Comparison of ENCODE assay signal across 10 mouse cellular contexts in the genomic region with DNA sequence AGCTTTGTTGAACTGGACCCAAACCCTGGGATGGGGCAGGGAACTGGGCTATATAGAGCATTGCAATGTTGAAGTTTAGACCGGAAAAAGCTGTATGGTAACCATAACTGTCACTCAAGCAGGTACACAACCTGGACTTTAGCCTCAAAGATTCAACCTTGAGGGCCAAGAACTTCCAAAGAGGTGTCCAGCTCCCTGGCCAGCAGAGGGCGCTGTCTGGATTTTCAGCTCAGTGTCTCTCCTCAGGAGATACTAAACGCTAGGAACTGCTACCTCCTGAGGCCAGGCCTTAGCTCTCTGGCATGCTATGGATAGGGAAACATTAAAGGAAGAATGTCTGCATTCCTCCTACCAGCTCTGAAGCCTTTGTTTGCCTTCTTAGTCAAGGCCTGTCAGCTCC.
DNase-seq lines count a peak whose midpoint lies in the region; ATAC-seq lines count a peak whose summit lies in the region.
"Had no signal": no experiment of that assay in that cellular context is flagged by ENCODE, and none has a peak within 500 bp of the region (broad histone marks: within the 10 kb centered on the region; RNA-seq: fewer than 3 reads in every experiment).

No protein-coding gene starts in this region.

- no peak overlapping the region for H3K9ac ChIP-seq in hindbrain, embryonic 13.5 days
- H3K9ac ChIP-seq: hindbrain, embryonic 15.5 days; midbrain, embryonic 12.5 days had no signal

- H3K4me2 ChIP-seq in hindbrain, embryonic 13.5 days, result no peak overlapping the region
- H3K4me2 ChIP-seq: hindbrain, embryonic 15.5 days; midbrain, embryonic 12.5 days had no signal

- no peaks in the 10 kb centered on the region for H3K9me3 ChIP-seq in hindbrain, embryonic 13.5 days
- H3K9me3 ChIP-seq: hindbrain, embryonic 15.5 days; midbrain, embryonic 12.5 days had no signal

- WGBS in hindbrain, embryonic 13.5 days, result 42% methylated on average over 3 of the region's 3 CpGs

- peaks cover 18% of the 10 kb centered on the region for H3K27me3 ChIP-seq in hindbrain, embryonic 13.5 days
- H3K27me3 ChIP-seq: hindbrain, embryonic 15.5 days had no signal

- H3K4me1 ChIP-seq in hindbrain, embryonic 13.5 days (replicated peaks), result peaks cover 40% of the 10 kb centered on the region

- peak; percentile 56 for DNase-seq in embryo, embryonic 10.5 days (ENCODE audit: low spot score)
- no peak for DNase-seq in embryo, embryonic 9.5 days (ENCODE audit: extremely low spot score)
- DNase-seq in ovary, postnatal 36 days (ENCODE audit: low spot score), result peak; percentile 48
- DNase-seq in ovary, postnatal 10 days (ENCODE audit: low spot score), result no peak
- DNase-seq in cerebellum, adult 9-10 months, result peak; percentile 3
- DNase-seq in lung, postnatal 10 days, result peak; percentile 32
- peak; percentile 22 for DNase-seq in yolk sac, embryonic 10.5 days (ENCODE audit: low spot score)

- H3K4me3 ChIP-seq in hindbrain, embryonic 13.5 days, result no peak overlapping the region
- H3K4me3 ChIP-seq: hindbrain, embryonic 15.5 days; midbrain, embryonic 12.5 days had no signal

- no peaks in the 10 kb centered on the region for H3K36me3 ChIP-seq in hindbrain, embryonic 13.5 days
- H3K36me3 ChIP-seq: hindbrain, embryonic 15.5 days; midbrain, embryonic 12.5 days had no signal

- ATAC-seq in hindbrain, embryonic 13.5 days (ENCODE audit: low FRiP score), result no peak

- H3K27ac ChIP-seq in hindbrain, embryonic 13.5 days, result no peak overlapping the region
- H3K27ac ChIP-seq: hindbrain, embryonic 15.5 days; midbrain, embryonic 12.5 days had no signal

Comparison
In these comparisons a context has a peak if more than half of its experiments do, and no peak if none do; other contexts are left out.
1. DNase-seq: peak in embryo, embryonic 10.5 days (single experiment), ovary, postnatal 36 days (single experiment), cerebellum, adult 9-10 months (single experiment), lung, postnatal 10 days (single experiment) and yolk sac, embryonic 10.5 days (single experiment); none in embryo, embryonic 9.5 days (single experiment) and ovary, postnatal 10 days (single experiment).